8 mouse cellular contexts compared by ENCODE assay signal in the genomic region with DNA sequence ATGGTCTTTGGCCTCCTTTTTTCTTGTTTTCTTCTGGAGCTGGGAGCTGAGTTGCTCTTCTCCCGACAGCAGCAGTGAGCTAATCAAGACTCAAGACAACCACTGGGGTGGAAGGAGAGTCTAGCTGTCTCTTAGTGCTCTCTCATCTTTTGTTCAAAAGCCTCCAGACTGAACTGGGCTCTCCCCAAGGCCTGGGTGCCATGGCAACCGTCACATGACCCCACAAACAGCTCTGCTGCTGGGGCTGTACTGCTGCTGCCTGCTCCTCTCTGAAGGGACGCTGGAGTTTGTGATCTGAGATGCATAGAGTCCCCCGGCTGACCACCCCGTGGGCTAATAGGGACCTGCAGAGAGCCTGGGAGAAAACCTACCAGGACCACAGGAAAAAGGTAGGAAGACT. TPM values are rescaled to one million over a fixed set of nuclear protein-coding genes. Genes with fewer than 3 reads are reported as not detected.
DNase-seq lines count a peak whose midpoint lies in the region; ATAC-seq and TF ChIP-seq lines count a peak whose summit lies in the region.

Gene Cfap97d2, plus strand, starts transcription at position 222 of the 400 bp plus-strand sequence.

- H3K4me3 ChIP-seq in kidney, postnatal 0 days (replicated peaks; ENCODE audit: low read depth, low read length): no peak within 1 kb of the TSS
- H3K4me3 ChIP-seq in kidney, adult 2 months (ENCODE audit: insufficient read depth, low read depth, low read length): no peak within 1 kb of the TSS
- peak within 1 kb of the TSS; percentile 34 for H3K4me3 ChIP-seq in forebrain, embryonic 10.5 days
- peak within 1 kb of the TSS; percentile 14; the same call in 1 of the 2 replicates for H3K4me3 ChIP-seq in hindbrain, embryonic 15.5 days
- no peak within 1 kb of the TSS for H3K4me3 ChIP-seq in limb, embryonic 13.5 days

- H3K27ac ChIP-seq in kidney, postnatal 0 days: no peak within 1 kb of the TSS
- no peak within 1 kb of the TSS for H3K27ac ChIP-seq in kidney, adult 2 months (ENCODE audit: insufficient read depth, low read depth, low read length)
- peak within 1 kb of the TSS; percentile 85 for H3K27ac ChIP-seq in forebrain, embryonic 10.5 days
- peak within 1 kb of the TSS; percentile 81 for H3K27ac ChIP-seq in hindbrain, embryonic 15.5 days (replicated peaks)
- no peak within 1 kb of the TSS for H3K27ac ChIP-seq in limb, embryonic 13.5 days

- DNase-seq in kidney, postnatal 0 days (ENCODE audit: low spot score): peak; percentile 58
- no peak for DNase-seq in kidney, adult 2 months
- DNase-seq in WW6 (ENCODE audit: low read depth, low spot score): peak; percentile 16
- DNase-seq in forebrain, embryonic 10.5 days (ENCODE audit: extremely low spot score, low spot score): peak; percentile 89

- 6% methylated on average over 5 of the region's 5 CpGs for WGBS in kidney, postnatal 0 days
- 18% methylated on average over 5 of the region's 5 CpGs for WGBS in kidney, adult 2 months
- 3% methylated on average over 5 of the region's 5 CpGs for whole genome bisulfite sequencing in forebrain, embryonic 10.5 days
- 2% methylated on average over 5 of the region's 5 CpGs for WGBS in hindbrain, embryonic 15.5 days
- 3% methylated on average over 5 of the region's 5 CpGs for WGBS in limb, embryonic 13.5 days

- no peak for TF ChIP-seq CTCF in kidney, postnatal 0 days (IDR thresholded peaks at IDR 0.05; ENCODE audit: low read depth)
- no peak for TF ChIP-seq CTCF in kidney, adult 2 months (conservative IDR thresholded peaks at IDR 0.05; ENCODE audit: insufficient read depth, insufficient read length, low read depth, low read length)

- H3K36me3 ChIP-seq in kidney, postnatal 0 days (ENCODE audit: insufficient read depth, low read length): no peaks in the 10 kb centered on the region
- no peaks in the 10 kb centered on the region for H3K36me3 ChIP-seq in kidney, adult 2 months (ENCODE audit: control insufficient read depth, insufficient read depth, low read length)
- H3K36me3 ChIP-seq in forebrain, embryonic 10.5 days (replicated peaks): no peaks in the 10 kb centered on the region
- no peaks in the 10 kb centered on the region for H3K36me3 ChIP-seq in hindbrain, embryonic 15.5 days
- H3K36me3 ChIP-seq in limb, embryonic 13.5 days: no peaks in the 10 kb centered on the region

- no peaks in the 10 kb centered on the region for H3K4me1 ChIP-seq in kidney, postnatal 0 days (replicated peaks; ENCODE audit: insufficient read depth, low read length)
- no peaks in the 10 kb centered on the region for H3K4me1 ChIP-seq in kidney, adult 2 months (ENCODE audit: control insufficient read depth, insufficient read depth, low read length)
- peaks cover 25% of the 10 kb centered on the region for H3K4me1 ChIP-seq in forebrain, embryonic 10.5 days
- peaks cover 9% of the 10 kb centered on the region for H3K4me1 ChIP-seq in hindbrain, embryonic 15.5 days (replicated peaks)
- H3K4me1 ChIP-seq in limb, embryonic 13.5 days: peaks cover 7% of the 10 kb centered on the region

- H3K4me2 ChIP-seq in kidney, postnatal 0 days (ENCODE audit: low read length): no peak within 1 kb of the TSS
- H3K4me2 ChIP-seq in hindbrain, embryonic 15.5 days: peak within 1 kb of the TSS; percentile 47
- H3K4me2 ChIP-seq in limb, embryonic 13.5 days (replicated peaks): no peak within 1 kb of the TSS

- no peak for TF ChIP-seq POLR2A in kidney, adult 2 months (IDR thresholded peaks at IDR 0.05; ENCODE audit: low read depth, low read length)

- no peaks in the 10 kb centered on the region for H3K9me3 ChIP-seq in kidney, postnatal 0 days (replicated peaks; ENCODE audit: low read length)
- peaks cover 5% of the 10 kb centered on the region; the same call in 1 of the 2 replicates for H3K9me3 ChIP-seq in forebrain, embryonic 10.5 days
- H3K9me3 ChIP-seq in hindbrain, embryonic 15.5 days: no peaks in the 10 kb centered on the region
- H3K9me3 ChIP-seq in limb, embryonic 13.5 days: no peaks in the 10 kb centered on the region

- no peak within 1 kb of the TSS for H3K9ac ChIP-seq in kidney, postnatal 0 days (ENCODE audit: low read depth, low read length)
- peak within 1 kb of the TSS; percentile 10; the same call in 1 of the 2 replicates for H3K9ac ChIP-seq in hindbrain, embryonic 15.5 days
- peak within 1 kb of the TSS; percentile 25 for H3K9ac ChIP-seq in limb, embryonic 13.5 days

- 0 out of 2 replicates have a peak, but pooled peaks have one; percentile 61 for ATAC-seq in kidney, postnatal 0 days (replicated peaks; ENCODE audit: low FRiP score, low read depth)
- ATAC-seq in hindbrain, embryonic 15.5 days (ENCODE audit: low FRiP score, low read depth): peak; percentile 98
- peak; percentile 84; the same call in 1 of the 2 replicates for ATAC-seq in limb, embryonic 13.5 days (ENCODE audit: low FRiP score, low read depth)
- 0 out of 2 replicates have a peak, but pooled peaks have one; percentile 23 for ATAC-seq in neutrophil, adult 5-6 weeks (ENCODE audit: extremely low read depth, insufficient number of reproducible peaks, low FRiP score, poor library complexity, severe bottlenecking)
- no peak for ATAC-seq in erythroid progenitor cell, adult 5-6 weeks (replicated peaks; ENCODE audit: low FRiP score, poor library complexity, severe bottlenecking)

- H3K27me3 ChIP-seq in kidney, postnatal 0 days (ENCODE audit: insufficient read depth, low read length): no peaks in the 10 kb centered on the region
- H3K27me3 ChIP-seq in kidney, adult 2 months (replicated peaks; ENCODE audit: control insufficient read depth, insufficient read depth, low read length): no peaks in the 10 kb centered on the region
- H3K27me3 ChIP-seq in forebrain, embryonic 10.5 days (ENCODE audit: poor library complexity, severe bottlenecking): no peaks in the 10 kb centered on the region
- H3K27me3 ChIP-seq in hindbrain, embryonic 15.5 days: no peaks in the 10 kb centered on the region
- H3K27me3 ChIP-seq in limb, embryonic 13.5 days: no peaks in the 10 kb centered on the region

RNA-seq across cellular contexts. Expression of gene Cfap97d2, which starts in this region (rescaled TPM):
- not detected in 2 replicates for polyA plus RNA-seq in kidney, postnatal 0 days (2015; fragmentation: Nextera tagmentation; extraction: Ambion mirVana)
- not detected in 2 replicates for polyA plus RNA-seq in kidney, adult 2 months (2012; rRNA removed)
- 1.4 and 2.0 TPM in 2 replicates for polyA plus RNA-seq in forebrain, embryonic 10.5 days (2016; fragmentation: Nextera tagmentation; extraction: Ambion mirVana)
- polyA plus RNA-seq in hindbrain, embryonic 15.5 days (2015; fragmentation: Nextera tagmentation; extraction: Ambion mirVana): 1.3 and 1.6 TPM in 2 replicates
- not detected in 2 replicates for polyA plus RNA-seq in limb, embryonic 13.5 days (2015; fragmentation: Nextera tagmentation; extraction: Ambion mirVana)
- total RNA-seq in neutrophil, adult 5-6 weeks (2017): not detected in 2 replicates
- not detected in 2 replicates for total RNA-seq in erythroid progenitor cell, adult 5-6 weeks (2015; ENCODE audit: low replicate concordance)
- total RNA-seq in erythroid progenitor cell, adult 5-6 weeks (2017; ENCODE audit: low replicate concordance): not detected in 2 replicates

Comparison
In these comparisons a context has a peak if more than half of its experiments do, and no peak if none do; other contexts are left out.
1. Peak in DNase-seq and ATAC-seq in kidney, postnatal 0 days; RNA of the gene not detected or under 1 TPM.
2. Peak in ATAC-seq and H3K9ac ChIP-seq in limb, embryonic 13.5 days; RNA of the gene not detected or under 1 TPM.
3. Peak in ATAC-seq in neutrophil, adult 5-6 weeks; RNA of the gene not detected or under 1 TPM.
4. H3K27ac ChIP-seq: peak in forebrain, embryonic 10.5 days (single experiment) and hindbrain, embryonic 15.5 days (single experiment); none in kidney, postnatal 0 days (single experiment), kidney, adult 2 months (single experiment) and limb, embryonic 13.5 days (single experiment).
5. H3K4me3 ChIP-seq: peak in forebrain, embryonic 10.5 days (single experiment) and hindbrain, embryonic 15.5 days (single experiment); none in kidney, postnatal 0 days (single experiment), kidney, adult 2 months (single experiment) and limb, embryonic 13.5 days (single experiment).